Mouse (Mus musculus): ENCODE results near the gene Ggt5. TPM values are rescaled to one million over a fixed set of nuclear protein-coding genes. Genes with fewer than 3 reads are reported as not detected.

Gene Ggt5
- polyA plus RNA-seq (2017; shearing (Covaris generic)) = 1 to 10 TPM in 1 of 2 experiments, under 1 TPM in 1; 0.29 to 9.0 TPM

DNA sequence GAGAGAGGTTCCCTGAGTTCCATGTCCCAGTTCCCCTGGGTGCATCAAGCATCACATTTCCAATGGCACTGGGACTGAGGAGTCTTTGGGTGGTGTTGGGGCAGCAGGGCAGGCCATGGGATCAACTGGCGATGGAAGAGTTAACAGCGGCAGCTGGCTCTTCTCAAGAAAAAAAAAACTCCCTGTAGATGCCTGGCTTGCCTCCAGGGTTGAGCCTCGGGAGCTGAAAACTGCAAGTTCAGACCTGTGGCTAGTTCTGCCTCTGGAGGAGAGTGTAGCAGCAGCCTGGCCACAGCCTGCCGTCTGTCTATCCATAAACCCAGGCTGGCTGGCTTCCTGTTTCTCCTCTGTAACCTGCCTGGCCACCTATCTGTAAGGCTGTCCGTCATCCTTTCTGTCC, at the start of gene Ggt5:
Ggt5 (plus strand) TSS at position 212 of the 400 bp plus-strand sequence.

DNA sequence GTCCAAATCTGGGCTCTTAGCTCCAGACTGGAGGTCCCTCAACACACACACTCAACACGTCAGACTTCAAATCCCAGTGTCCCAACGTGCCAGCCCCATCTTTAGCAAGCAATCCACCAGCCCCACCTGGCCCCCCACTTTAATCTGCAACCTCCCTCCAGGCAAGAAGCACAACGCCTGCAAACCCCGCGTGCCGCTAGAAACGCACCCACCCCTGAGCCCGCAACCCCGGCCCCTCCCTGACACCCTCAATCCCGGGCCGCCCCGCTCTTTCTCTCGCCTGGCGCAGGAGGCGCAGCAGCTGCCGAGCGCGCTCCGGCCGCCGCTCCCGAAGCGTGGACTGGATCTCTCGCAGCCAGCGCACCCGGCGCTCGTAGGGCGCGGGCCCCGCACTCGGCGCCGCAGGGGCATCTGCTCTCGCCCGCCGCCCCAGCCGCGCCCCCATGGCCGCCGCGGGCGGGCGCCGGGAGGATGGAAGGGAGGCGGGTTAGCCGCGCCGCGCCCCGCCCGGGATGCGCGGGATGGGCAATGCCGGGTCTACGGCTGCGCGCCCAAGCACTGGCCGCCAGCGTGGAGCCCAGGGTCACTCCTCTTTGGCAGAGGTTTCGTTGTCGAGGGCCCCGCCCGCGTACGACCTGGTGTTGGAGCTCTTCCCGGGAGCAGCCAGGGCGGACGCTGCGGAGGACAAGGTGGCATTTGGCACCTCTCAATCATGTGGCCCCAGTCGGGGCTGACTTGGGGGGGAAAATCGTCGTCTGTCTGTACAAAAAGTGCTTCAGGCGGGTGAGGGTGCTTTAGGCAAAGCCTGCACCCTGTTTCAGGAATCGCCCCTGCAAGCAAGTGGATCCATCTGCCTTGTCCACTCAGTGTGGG, 29.2 kb upstream of the Ggt5 start, which contains the start of gene Lrrc75b:
Lrrc75b (minus strand) TSS at position 655 of the 873 bp plus-strand sequence.

DNA sequence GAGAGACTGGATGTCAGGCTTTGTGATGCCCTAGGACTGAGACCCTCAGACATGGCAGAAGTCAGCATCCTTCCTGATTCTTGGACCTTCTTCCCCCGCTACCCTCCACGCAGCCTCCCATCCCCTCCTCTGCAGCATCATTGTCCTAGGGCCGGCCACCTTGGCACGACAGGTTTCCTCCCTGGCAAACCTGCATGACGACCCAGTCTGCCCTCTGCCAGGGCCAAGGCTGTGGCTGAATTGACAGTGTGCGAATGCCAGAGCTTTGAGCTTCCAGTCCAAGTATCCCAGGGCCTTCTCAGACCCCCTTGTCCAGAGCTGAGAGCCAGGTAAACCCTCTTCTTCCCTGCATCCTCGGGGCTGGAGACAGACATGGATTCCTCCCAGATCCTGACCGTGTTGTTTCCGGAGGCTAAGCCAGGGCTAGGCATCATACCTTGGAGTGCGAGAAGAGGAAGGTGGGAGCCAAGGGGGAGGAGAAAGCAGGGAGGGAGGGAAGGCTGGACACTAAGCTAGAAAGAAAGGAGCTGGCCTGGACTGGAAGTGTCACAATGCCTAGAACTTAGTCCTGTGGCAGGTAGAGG, 28.0 kb upstream of the Ggt5 start, which contains the start of gene Ggt1:
Ggt1 (plus strand) TSS at position 534 of the 584 bp plus-strand sequence.

DNA sequence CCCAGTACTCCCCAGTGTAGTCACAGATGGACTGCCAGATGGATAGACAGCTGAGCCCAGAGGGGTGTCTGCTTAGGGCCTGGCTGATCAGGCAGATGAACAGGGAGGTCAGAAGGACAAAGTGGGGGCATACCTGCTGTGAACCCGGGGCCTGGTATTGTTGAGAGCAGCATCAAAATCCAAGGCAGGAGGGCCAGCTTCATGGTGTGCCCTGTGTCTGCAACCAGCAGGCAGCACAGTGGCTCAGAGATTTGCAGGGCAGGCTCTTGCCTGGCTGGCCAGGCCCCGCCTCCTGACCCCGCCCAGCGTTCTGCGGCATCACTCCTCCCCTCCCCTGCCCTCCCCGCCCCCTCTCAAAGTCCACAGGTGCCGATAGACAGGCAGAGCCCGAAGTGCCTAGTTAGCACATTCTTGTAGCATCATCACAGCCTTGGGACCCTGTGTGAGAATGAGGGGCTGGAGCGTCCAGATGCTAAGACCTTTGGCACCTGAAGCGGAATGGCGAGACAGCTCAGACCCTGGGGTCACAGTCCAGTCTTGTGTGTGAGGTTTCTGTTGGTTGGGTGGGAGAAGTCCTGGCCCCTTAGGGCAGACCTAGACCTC, 54.7 kb downstream of the Ggt5 start, which contains the start of gene Susd2:
Susd2 (minus strand) TSS at position 268 of the 603 bp plus-strand sequence.

Other genes with a start within 250 kb of the Ggt5 start
- gene Upb1, start 188.2 kb upstream of the Ggt5 start, polyA plus RNA-seq (2017; shearing (Covaris generic)) = under 1 TPM in 1 of 2 experiments, not detected in 1; 0.61 TPM
- gene Snrpd3, start 71.8 kb upstream of the Ggt5 start, polyA plus RNA-seq (2017; shearing (Covaris generic)) = 100 to 1,000 TPM; 158 to 239 TPM
- 10 to 100 TPM; 25.9 to 29.4 TPM for gene Gucd1, start 71.4 kb upstream of the Ggt5 start, polyA plus RNA-seq (2017; shearing (Covaris generic))
- gene Lrrc75b, start 29.0 kb upstream of the Ggt5 start, polyA plus RNA-seq (2017; shearing (Covaris generic)) = under 1 TPM in 1 of 2 experiments, not detected in 1; 0.47 TPM
- 1 to 10 TPM; 3.3 to 5.7 TPM for gene Ggt1, start 27.7 kb upstream of the Ggt5 start, polyA plus RNA-seq (2017; shearing (Covaris generic))
- gene Susd2, start 54.7 kb downstream of the Ggt5 start, polyA plus RNA-seq (2017; shearing (Covaris generic)) = 10 to 100 TPM in 1 of 2 experiments, 1 to 10 TPM in 1; 8.5 to 14.4 TPM
- 10 to 100 TPM; 33.3 to 46.4 TPM for gene Cabin1, start 175.0 kb downstream of the Ggt5 start, polyA plus RNA-seq (2017; shearing (Covaris generic))
- 10 to 100 TPM; 66.1 to 82.0 TPM for gene Ddt, start 184.1 kb downstream of the Ggt5 start, polyA plus RNA-seq (2017; shearing (Covaris generic))
- not detected for gene Gm20441, start 191.6 kb downstream of the Ggt5 start, polyA plus RNA-seq (2017; shearing (Covaris generic))
- gene Gstt3, start 192.1 kb downstream of the Ggt5 start, polyA plus RNA-seq (2017; shearing (Covaris generic)) = 1 to 10 TPM; 2.9 to 7.2 TPM
- 1 to 10 TPM in 1 of 2 experiments, under 1 TPM in 1; 0.25 to 1.1 TPM for gene Gstt1, start 209.2 kb downstream of the Ggt5 start, polyA plus RNA-seq (2017; shearing (Covaris generic))
- not detected for gene Gstt4, start 233.2 kb downstream of the Ggt5 start, polyA plus RNA-seq (2017; shearing (Covaris generic))
- gene Gstt2, start 248.1 kb downstream of the Ggt5 start, polyA plus RNA-seq (2017; shearing (Covaris generic)) = 10 to 100 TPM; 58.4 to 77.2 TPM

Data from activated CD4-positive, CD25-positive, alpha-beta regulatory T cell (primary cell).